Mouse (Mus musculus) megakaryocyte, embryonic 14.5 days (primary cell): ENCODE data around the gene Atp8b4. TPM values are rescaled to one million over a fixed set of nuclear protein-coding genes. Genes with fewer than 3 reads are reported as not detected.

Source experiments
- H3K27me3 ChIP-seq: replicated peaks from 2 replicates; pipeline ENCODE3; 2012; ENCODE audit warnings: inconsistent platforms
- H3K36me3 ChIP-seq: replicated peaks from 2 replicates; pipeline ENCODE3; 2012; ENCODE audit warnings: low read length, inconsistent platforms, mixed read lengths
- H3K4me1 ChIP-seq: 2 replicates; pipeline ENCODE4 v1.6.1; 2012; ENCODE audit warnings: inconsistent platforms
- H3K4me3 ChIP-seq: replicated peaks from 2 replicates; pipeline ENCODE3; 2012; ENCODE audit warnings: moderate library complexity, mild to moderate bottlenecking, inconsistent platforms
- H3K9me3 ChIP-seq: 2 replicates; pipeline ENCODE4 v1.6.1; 2012; ENCODE audit warnings: inconsistent platforms
- FLI1 ChIP-seq: IDR thresholded peaks from 2 replicates; pipeline ENCODE4 v1.6.1; 2012; ENCODE audit warnings: low read length, inconsistent platforms, mixed read lengths
- GATA1 ChIP-seq: IDR thresholded peaks from 3 replicates; pipeline ENCODE4 v1.6.1; 2012; ENCODE audit warnings: mixed read lengths, low read length, inconsistent platforms, borderline replicate concordance
- polyA plus RNA-seq: library from polyadenylated mRNA; stranded (reverse); fragments of >175 nt; gene quantifications from 2 replicates; pipeline ENCODE4 v1.2.3, GENCODE M21; 2012; ENCODE audit warnings: low replicate concordance; ENCODE audit not compliant: insufficient read depth

Atp8b4 gene
- polyA plus RNA-seq, 1 experiment = 0.38 TPM

DNA sequence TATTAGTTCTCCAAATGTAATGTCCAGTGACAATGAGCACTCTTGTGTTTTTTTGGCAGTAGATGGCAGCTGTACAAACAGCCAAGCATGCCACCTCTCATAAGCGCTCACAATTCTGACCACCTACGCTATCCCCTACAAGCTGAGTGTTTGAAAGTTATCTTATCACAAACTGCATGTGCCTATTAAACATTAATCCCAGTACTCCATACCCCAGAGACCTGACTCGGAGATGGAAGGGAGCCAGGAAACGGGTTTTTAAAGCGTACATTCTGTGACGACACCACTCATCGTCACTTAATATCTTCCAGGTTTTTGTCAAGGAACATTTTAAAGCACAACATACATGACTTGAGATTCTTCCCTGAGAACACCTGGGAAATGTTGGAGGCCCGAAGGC, 128.8 kb downstream of the Atp8b4 start:
- H3K4me1 ChIP-seq = peaks cover 8% of the 10 kb centered on the region
- H3K27me3 ChIP-seq = no peaks in the 10 kb centered on the region
- TF ChIP-seq FLI1 = no peak
- TF ChIP-seq GATA1 = no peak
- H3K4me3 ChIP-seq = no peak overlapping the region
- no peaks in the 10 kb centered on the region for H3K36me3 ChIP-seq
- H3K9me3 ChIP-seq = no peaks in the 10 kb centered on the region

DNA sequence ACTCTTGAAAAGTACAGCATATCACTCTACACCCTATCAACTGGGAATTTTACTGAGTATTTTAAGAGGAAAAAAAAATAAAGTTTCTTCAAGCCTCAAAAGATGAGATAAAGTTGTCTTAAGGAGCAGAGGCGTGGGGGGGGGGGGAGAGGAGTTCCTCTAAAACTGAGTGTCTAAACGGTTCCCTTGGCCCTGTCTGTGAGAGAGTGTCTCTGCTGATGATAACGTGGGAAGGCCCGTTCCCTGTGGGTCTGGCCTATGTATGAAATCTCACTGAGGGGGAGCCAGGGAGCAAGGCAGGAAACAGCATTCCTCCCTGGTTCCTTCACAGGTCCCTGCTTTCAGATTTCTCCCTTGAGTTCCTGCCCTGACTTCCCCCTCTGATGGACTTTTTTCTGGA, 130.7 kb downstream of the Atp8b4 start:
- Histone ChIP-seq H3K27me3 (no peaks in the 10 kb centered on the region), H3K4me3 (no peak overlapping the region), H3K9me3 (no peaks in the 10 kb centered on the region), H3K4me1 (peaks cover 8% of the 10 kb centered on the region), H3K36me3 (no peaks in the 10 kb centered on the region)
- TF ChIP-seq FLI1 (no peak), GATA1 (no peak)

DNA sequence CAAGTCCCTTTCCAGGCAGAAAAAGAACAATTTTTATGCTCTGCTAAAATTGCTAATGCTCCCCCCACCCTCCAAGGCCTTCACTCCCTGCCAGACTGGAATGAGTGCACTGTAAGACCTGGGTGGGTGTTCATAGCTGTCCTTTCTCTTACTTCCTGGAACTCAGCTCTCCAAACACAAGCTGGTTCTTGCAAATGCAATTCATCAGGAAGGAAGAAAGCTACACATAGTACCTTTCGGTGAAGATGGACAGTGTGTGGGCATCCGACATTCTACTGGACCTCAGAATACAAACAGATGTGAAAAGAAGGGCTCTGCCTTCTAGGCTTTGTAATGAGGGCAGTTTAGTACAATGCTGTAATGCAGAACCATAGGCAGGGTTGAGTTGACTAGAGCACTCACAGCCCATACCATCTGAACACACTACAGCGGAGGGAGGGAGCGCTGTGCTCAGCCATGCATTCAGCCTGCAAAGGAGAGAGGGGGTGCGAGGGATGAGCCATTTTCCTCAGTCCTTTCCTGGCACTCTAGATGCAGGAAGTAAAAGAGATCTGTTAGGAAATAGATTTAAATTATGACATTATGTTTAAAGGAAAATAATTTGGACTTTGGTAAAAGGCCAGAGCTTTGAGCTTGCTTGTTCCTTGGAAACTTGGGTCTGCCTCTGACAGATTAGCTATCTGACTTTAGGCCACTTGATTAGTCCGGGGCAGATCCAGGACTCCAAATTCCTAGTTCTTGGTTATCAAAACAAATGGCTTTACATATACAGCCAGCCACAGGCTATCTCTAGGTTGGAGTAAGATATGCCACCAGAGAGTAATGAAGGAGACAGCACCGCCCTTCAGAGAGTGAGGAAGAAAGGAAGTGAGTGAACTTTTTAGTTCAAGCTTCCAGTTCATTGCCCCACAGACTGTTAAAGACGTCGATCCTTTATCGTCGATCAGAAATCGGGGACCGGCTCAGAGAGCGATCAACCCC, 136.4 kb downstream of the Atp8b4 start:
- TF ChIP-seq GATA1 (no peak), FLI1 (no peak)
- H3K4me1 ChIP-seq = peaks cover 35% of the 10 kb centered on the region
- no peaks in the 10 kb centered on the region for H3K27me3 ChIP-seq
- no peaks in the 10 kb centered on the region for H3K9me3 ChIP-seq
- no peaks in the 10 kb centered on the region for H3K36me3 ChIP-seq
- no peak overlapping the region for H3K4me3 ChIP-seq

DNA sequence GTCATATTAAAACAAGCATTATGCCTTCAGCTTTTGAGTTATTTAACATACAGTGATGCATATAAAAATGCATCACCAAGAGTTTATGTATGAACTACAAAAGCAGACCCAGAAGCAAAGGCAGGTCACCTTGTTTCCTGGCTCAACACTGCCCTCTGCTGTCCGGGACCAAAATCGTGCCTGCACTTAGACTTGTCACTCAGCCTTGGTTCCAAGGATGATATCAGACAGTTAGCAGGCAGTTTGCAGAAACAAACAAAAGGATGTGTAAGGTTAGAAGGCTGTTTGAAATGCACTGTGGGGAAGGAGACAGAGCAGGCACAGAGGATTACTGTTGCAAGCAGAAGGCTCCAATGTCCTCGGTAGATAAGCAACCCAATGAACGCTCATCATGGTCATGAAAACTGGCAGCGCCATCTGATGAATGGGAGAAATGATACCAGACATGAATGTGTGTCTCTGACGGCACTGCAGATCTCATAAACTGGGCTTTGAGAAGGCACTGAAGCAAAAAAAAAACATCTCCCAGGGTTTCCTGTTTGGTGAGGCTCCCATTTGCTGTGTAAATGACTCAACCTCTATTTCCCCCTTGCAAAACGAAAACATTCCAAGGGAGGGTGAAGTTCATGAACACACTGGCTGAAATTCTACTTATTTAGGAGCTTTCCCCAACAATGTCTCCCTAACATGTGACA, 137.3 kb downstream of the Atp8b4 start:
- no peaks in the 10 kb centered on the region for H3K9me3 ChIP-seq
- no peak for TF ChIP-seq FLI1
- TF ChIP-seq GATA1 = no peak
- no peaks in the 10 kb centered on the region for H3K36me3 ChIP-seq
- H3K4me3 ChIP-seq = peak overlapping the region; percentile 70
- H3K4me1 ChIP-seq = peaks cover 35% of the 10 kb centered on the region
- H3K27me3 ChIP-seq = no peaks in the 10 kb centered on the region

DNA sequence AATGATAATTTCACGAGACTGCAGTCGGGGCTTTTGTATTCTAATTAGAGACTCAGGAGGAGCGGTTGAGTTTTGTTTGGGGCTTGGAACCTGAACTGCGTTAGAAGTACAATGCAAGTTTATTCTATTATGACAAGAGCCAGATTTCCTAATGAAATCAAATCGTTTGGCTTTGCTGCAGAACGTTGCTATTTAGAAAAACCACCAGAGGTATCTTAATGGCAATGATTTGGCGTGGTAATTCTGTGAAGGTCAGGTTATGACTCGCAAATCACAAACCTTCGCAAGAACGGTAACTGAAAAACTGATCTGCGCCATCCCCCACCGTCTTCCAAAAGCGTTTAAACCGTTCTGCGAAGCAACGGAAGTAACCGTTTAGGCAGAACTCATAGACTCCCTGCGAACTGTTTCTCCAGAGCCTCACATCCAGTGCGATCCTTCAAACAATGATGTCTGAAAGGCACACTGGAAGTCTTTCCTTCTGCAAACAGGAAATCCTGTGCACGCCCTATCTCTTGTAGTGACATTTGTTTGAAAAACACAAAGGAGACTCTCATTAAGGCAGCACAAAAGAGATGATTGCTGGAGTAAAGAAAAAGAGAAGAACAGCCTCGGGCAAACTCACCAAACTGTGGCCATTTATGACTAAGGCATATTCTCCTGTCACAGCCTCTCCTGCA, 139.2 kb downstream of the Atp8b4 start:
- Histone ChIP-seq H3K4me1 (peaks cover 35% of the 10 kb centered on the region), H3K27me3 (no peaks in the 10 kb centered on the region), H3K9me3 (no peaks in the 10 kb centered on the region), H3K36me3 (no peaks in the 10 kb centered on the region), H3K4me3 (no peak overlapping the region)
- TF ChIP-seq GATA1 (no peak), FLI1 (no peak)

DNA sequence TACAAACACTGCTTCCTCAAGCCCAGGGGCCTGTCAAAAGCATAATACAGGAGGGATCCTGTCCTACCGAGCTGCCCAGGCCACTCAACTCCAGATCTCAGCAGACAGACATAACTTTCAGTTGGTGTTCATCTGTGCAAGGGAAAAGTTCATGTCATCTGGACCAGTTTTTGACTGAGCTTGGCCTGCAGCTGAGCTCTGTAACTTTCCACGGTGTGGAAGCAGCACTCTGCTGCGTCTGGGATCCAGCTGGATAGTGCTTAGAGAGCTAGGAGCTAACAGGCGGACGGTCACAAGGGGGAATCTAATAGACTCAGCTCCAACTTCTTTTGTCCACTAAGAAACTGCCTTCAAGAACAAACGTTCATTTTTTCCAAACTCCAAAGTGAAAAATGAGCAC, 139.8 kb downstream of the Atp8b4 start:
- no peak for TF ChIP-seq GATA1
- no peak for TF ChIP-seq FLI1
- H3K4me3 ChIP-seq = no peak overlapping the region
- H3K36me3 ChIP-seq = no peaks in the 10 kb centered on the region

DNA sequence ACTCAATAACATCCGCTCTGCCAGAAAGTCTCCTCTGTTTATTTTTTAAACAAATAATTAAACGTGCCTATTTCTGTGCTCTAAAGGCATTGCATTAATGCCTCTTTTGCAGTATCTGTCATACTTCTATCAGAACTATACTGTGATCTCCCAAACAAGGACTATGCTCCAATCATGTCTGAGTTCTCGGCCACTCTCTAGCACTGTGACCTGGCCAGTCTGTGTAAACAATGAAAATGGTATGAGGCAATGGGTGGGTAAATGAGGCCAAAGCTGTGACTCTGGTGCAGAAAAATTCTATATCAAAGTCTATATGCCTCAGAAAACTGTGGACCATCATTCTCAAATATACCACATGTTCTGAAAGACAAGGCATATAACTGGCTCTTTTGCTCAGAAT, 140.5 kb downstream of the Atp8b4 start:
- Histone ChIP-seq H3K36me3 (no peaks in the 10 kb centered on the region), H3K9me3 (no peaks in the 10 kb centered on the region), H3K4me3 (no peak overlapping the region), H3K4me1 (peaks cover 35% of the 10 kb centered on the region), H3K27me3 (no peaks in the 10 kb centered on the region)
- TF ChIP-seq GATA1 = no peak
- no peak for TF ChIP-seq FLI1

More for the DNA sequence above, 139.8 kb downstream of the Atp8b4 start:
- Histone ChIP-seq H3K9me3 (no peaks in the 10 kb centered on the region), H3K27me3 (no peaks in the 10 kb centered on the region), H3K4me1 (peaks cover 35% of the 10 kb centered on the region)

DNA sequence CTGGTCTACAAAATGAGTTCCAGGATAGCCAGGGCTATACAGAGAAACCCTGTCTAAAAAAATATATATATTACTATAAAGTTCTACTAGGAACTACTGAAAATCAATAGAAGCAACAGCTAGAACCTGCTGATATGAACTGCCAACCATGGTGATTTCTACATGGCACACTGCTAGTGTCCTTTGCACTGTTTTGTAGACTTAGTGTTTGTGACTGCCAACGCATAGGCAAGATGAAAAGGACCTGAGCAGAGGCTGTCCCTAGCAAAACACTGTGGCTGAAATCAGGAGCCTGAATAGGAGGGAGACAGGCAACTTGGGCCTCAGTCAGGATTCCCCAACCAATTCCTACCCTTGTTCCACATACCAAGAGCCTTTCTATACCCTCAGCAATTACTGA, 141.2 kb downstream of the Atp8b4 start:
- no peaks in the 10 kb centered on the region for H3K27me3 ChIP-seq
- H3K4me1 ChIP-seq = peaks cover 32% of the 10 kb centered on the region
- no peak overlapping the region for H3K4me3 ChIP-seq
- peaks cover 5% of the 10 kb centered on the region for H3K36me3 ChIP-seq
- H3K9me3 ChIP-seq = peaks cover 2% of the 10 kb centered on the region; the same call in 1 of the 2 replicates
- TF ChIP-seq GATA1 = no peak

DNA sequence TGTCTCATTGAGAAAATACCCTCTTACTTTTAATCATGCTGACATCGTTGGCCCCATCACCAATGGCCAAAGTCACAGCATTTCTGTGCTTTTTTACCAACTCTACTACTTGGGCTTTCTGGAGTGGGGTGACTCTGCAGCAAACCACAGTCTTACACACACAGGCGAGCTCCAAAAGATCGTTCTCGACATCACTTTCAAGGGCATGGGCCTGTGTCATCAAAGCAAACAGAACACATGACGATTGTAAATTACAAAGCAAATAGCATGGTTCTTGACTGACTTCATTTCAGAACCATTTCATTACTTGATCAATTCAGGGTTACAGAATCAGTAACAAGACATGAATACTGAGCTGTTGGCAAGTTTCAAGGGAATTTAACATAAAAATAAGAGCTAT, 141.7 kb downstream of the Atp8b4 start:
- Histone ChIP-seq H3K9me3 (peaks cover 6% of the 10 kb centered on the region; the same call in 1 of the 2 replicates), H3K36me3 (peaks cover 5% of the 10 kb centered on the region), H3K27me3 (no peaks in the 10 kb centered on the region), H3K4me1 (peaks cover 27% of the 10 kb centered on the region), H3K4me3 (no peak overlapping the region)
- TF ChIP-seq FLI1 = no peak
- TF ChIP-seq GATA1 = no peak
